Mouse (Mus musculus) gastrocnemius, postnatal 4 days (tissue): ENCODE measurements at regions not wholly inside any gene's neighbourhood (a gene's known extent, or its start where the extent isn't known, plus 50 kb on each side); places are given as distances from the start of the nearest gene placed in this dataset.

ENCODE experiments used
- DNase-seq, 2 experiments: peaks; one replicate each; pipeline ENCODE4 v3.0.0; 2021 to 2022; ENCODE audit warnings: low spot score in 2 of 2, mixed read lengths in 2 of 2

GRCm38 (mm10) chr15:30029257-30029899 is 143.0 kb upstream of the Ctnnd2 start:
- DNase-seq, result peak in 1 of 2 experiments; percentile 37

GRCm38 (mm10) chr15:30035367-30035766 is 137.0 kb upstream of the Ctnnd2 start:
- DNase-seq, result no peak

- DNase-seq, result no peak
These were observed 121.5 kb upstream of the Ctnnd2 start for GRCm38 (mm10) chr15:30050851-30051250.

GRCm38 (mm10) chr15:30059808-30060207 is 112.6 kb upstream of the Ctnnd2 start:
- no peak for DNase-seq

GRCm38 (mm10) chr15:30060505-30061342 is 111.7 kb upstream of the Ctnnd2 start:
- DNase-seq, result no peak

GRCm38 (mm10) chr15:30071668-30072067 is 100.7 kb upstream of the Ctnnd2 start:
- no peak for DNase-seq

GRCm38 (mm10) chr15:30072301-30072700 is 100.1 kb upstream of the Ctnnd2 start:
- no peak for DNase-seq

- DNase-seq, result no peak
These were observed 85.3 kb upstream of the Ctnnd2 start for GRCm38 (mm10) chr15:30087120-30087519.

GRCm38 (mm10) chr15:30122061-30122460 is 50.3 kb upstream of the Ctnnd2 start:
- no peak for DNase-seq
